Mouse (Mus musculus): ENCODE results near the gene Aven. TPM values are rescaled to one million over a fixed set of nuclear protein-coding genes. Genes with fewer than 3 reads are reported as not detected.

Gene Aven
- polyA plus RNA-seq, 1 experiment from 2014 or later = 3.5 TPM

GRCm38 (mm10) chr2:112561549-112561948 lies 68.8 kb downstream of the Aven start:
- WGBS = 87% methylated on average over 7 of the region's 7 CpGs
- no peaks in the 10 kb centered on the region for H3K9me3 ChIP-seq (replicated peaks; ENCODE audit: control insufficient read depth, low read length)
- ATAC-seq (ENCODE audit: insufficient read depth, low FRiP score) = no peak
- H3K4me2 ChIP-seq (ENCODE audit: low read depth, low read length) = no peak overlapping the region
- H3K27ac ChIP-seq (ENCODE audit: low read length) = no peak overlapping the region
- H3K27me3 ChIP-seq (ENCODE audit: control insufficient read depth, insufficient read depth, low read length) = no peaks in the 10 kb centered on the region
- no peak overlapping the region for H3K4me3 ChIP-seq (replicated peaks; ENCODE audit: low read length)
- no peaks in the 10 kb centered on the region for H3K4me1 ChIP-seq (ENCODE audit: control insufficient read depth, insufficient read depth, low read length)
- no peak overlapping the region for H3K9ac ChIP-seq (ENCODE audit: low read length)
- H3K36me3 ChIP-seq (ENCODE audit: control insufficient read depth, insufficient read depth, low read length) = no peaks in the 10 kb centered on the region

GRCm38 (mm10) chr2:112565060-112565459 lies 72.3 kb downstream of the Aven start:
- Histone ChIP-seq H3K4me1 (ENCODE audit: control insufficient read depth, insufficient read depth, low read length) (0 out of 2 replicates have a peak, but pooled peaks cover 2% of the 10 kb centered on the region), H3K36me3 (ENCODE audit: control insufficient read depth, insufficient read depth, low read length) (no peaks in the 10 kb centered on the region), H3K9me3 (replicated peaks; ENCODE audit: control insufficient read depth, low read length) (no peaks in the 10 kb centered on the region), H3K27ac (ENCODE audit: low read length) (no peak overlapping the region), H3K4me3 (replicated peaks; ENCODE audit: low read length) (no peak overlapping the region), H3K4me2 (ENCODE audit: low read depth, low read length) (no peak overlapping the region), H3K27me3 (ENCODE audit: control insufficient read depth, insufficient read depth, low read length) (no peaks in the 10 kb centered on the region), H3K9ac (ENCODE audit: low read length) (no peak overlapping the region)
- no peak for ATAC-seq (ENCODE audit: insufficient read depth, low FRiP score)
- 100% methylated on average over 1 of the region's 1 CpGs for WGBS

- ATAC-seq (ENCODE audit: insufficient read depth, low FRiP score) = peak; percentile 21; the same call in 1 of the 2 replicates
- no peaks in the 10 kb centered on the region for H3K27me3 ChIP-seq (ENCODE audit: control insufficient read depth, insufficient read depth, low read length)
- 70% methylated on average over 4 of the region's 4 CpGs for WGBS
These were observed 73.7 kb downstream of the Aven start for GRCm38 (mm10) chr2:112566290-112567085.

GRCm38 (mm10) chr2:112567786-112568185 lies 75.0 kb downstream of the Aven start:
- H3K27ac ChIP-seq (ENCODE audit: low read length) = no peak overlapping the region
- no peak overlapping the region for H3K4me3 ChIP-seq (replicated peaks; ENCODE audit: low read length)
- H3K27me3 ChIP-seq (ENCODE audit: control insufficient read depth, insufficient read depth, low read length) = no peaks in the 10 kb centered on the region
- H3K4me2 ChIP-seq (ENCODE audit: low read depth, low read length) = no peak overlapping the region
- no peak overlapping the region for H3K9ac ChIP-seq (ENCODE audit: low read length)
- 75% methylated on average over 4 of the region's 4 CpGs for WGBS
- no peaks in the 10 kb centered on the region for H3K36me3 ChIP-seq (ENCODE audit: control insufficient read depth, insufficient read depth, low read length)
- 0 out of 2 replicates have a peak, but pooled peaks cover 2% of the 10 kb centered on the region for H3K4me1 ChIP-seq (ENCODE audit: control insufficient read depth, insufficient read depth, low read length)
- no peaks in the 10 kb centered on the region for H3K9me3 ChIP-seq (replicated peaks; ENCODE audit: control insufficient read depth, low read length)
- ATAC-seq (ENCODE audit: insufficient read depth, low FRiP score) = no peak

More at GRCm38 (mm10) chr2:112566290-112567085, 73.7 kb downstream of the Aven start:
- H3K4me3 ChIP-seq (replicated peaks; ENCODE audit: low read length) = no peak overlapping the region
- no peak overlapping the region for H3K27ac ChIP-seq (ENCODE audit: low read length)
- no peaks in the 10 kb centered on the region for H3K9me3 ChIP-seq (replicated peaks; ENCODE audit: control insufficient read depth, low read length)
- no peak overlapping the region for H3K4me2 ChIP-seq (ENCODE audit: low read depth, low read length)
- no peaks in the 10 kb centered on the region for H3K36me3 ChIP-seq (ENCODE audit: control insufficient read depth, insufficient read depth, low read length)
- H3K9ac ChIP-seq (ENCODE audit: low read length) = no peak overlapping the region
- 0 out of 2 replicates have a peak, but pooled peaks cover 2% of the 10 kb centered on the region for H3K4me1 ChIP-seq (ENCODE audit: control insufficient read depth, insufficient read depth, low read length)

- Histone ChIP-seq H3K4me2 (ENCODE audit: low read depth, low read length) (no peak overlapping the region), H3K27me3 (ENCODE audit: control insufficient read depth, insufficient read depth, low read length) (no peaks in the 10 kb centered on the region), H3K36me3 (ENCODE audit: control insufficient read depth, insufficient read depth, low read length) (no peaks in the 10 kb centered on the region), H3K4me3 (replicated peaks; ENCODE audit: low read length) (no peak overlapping the region), H3K9me3 (replicated peaks; ENCODE audit: control insufficient read depth, low read length) (no peaks in the 10 kb centered on the region), H3K4me1 (ENCODE audit: control insufficient read depth, insufficient read depth, low read length) (no peaks in the 10 kb centered on the region), H3K9ac (ENCODE audit: low read length) (no peak overlapping the region), H3K27ac (ENCODE audit: low read length) (no peak overlapping the region)
- ATAC-seq (ENCODE audit: insufficient read depth, low FRiP score) = no peak
- 73% methylated on average over 7 of the region's 7 CpGs for WGBS
These were observed 98.2 kb downstream of the Aven start for GRCm38 (mm10) chr2:112590985-112591384.

- WGBS = 61% methylated on average over 6 of the region's 6 CpGs
These were observed 98.7 kb downstream of the Aven start for GRCm38 (mm10) chr2:112591451-112591871.

GRCm38 (mm10) chr2:112593322-112593721 lies 100.6 kb downstream of the Aven start:
- 40% methylated on average over 2 of the region's 2 CpGs for WGBS
- no peak overlapping the region for H3K4me3 ChIP-seq (replicated peaks; ENCODE audit: low read length)
- H3K9me3 ChIP-seq (replicated peaks; ENCODE audit: control insufficient read depth, low read length) = no peaks in the 10 kb centered on the region
- H3K9ac ChIP-seq (ENCODE audit: low read length) = no peak overlapping the region
- no peak for ATAC-seq (ENCODE audit: insufficient read depth, low FRiP score)
- no peaks in the 10 kb centered on the region for H3K36me3 ChIP-seq (ENCODE audit: control insufficient read depth, insufficient read depth, low read length)
- H3K4me2 ChIP-seq (ENCODE audit: low read depth, low read length) = no peak overlapping the region
- no peaks in the 10 kb centered on the region for H3K4me1 ChIP-seq (ENCODE audit: control insufficient read depth, insufficient read depth, low read length)
- no peak overlapping the region for H3K27ac ChIP-seq (ENCODE audit: low read length)
- H3K27me3 ChIP-seq (ENCODE audit: control insufficient read depth, insufficient read depth, low read length) = no peaks in the 10 kb centered on the region

More at GRCm38 (mm10) chr2:112591451-112591871, 98.7 kb downstream of the Aven start:
- Histone ChIP-seq H3K4me3 (replicated peaks; ENCODE audit: low read length) (no peak overlapping the region), H3K4me1 (ENCODE audit: control insufficient read depth, insufficient read depth, low read length) (no peaks in the 10 kb centered on the region), H3K9ac (ENCODE audit: low read length) (no peak overlapping the region), H3K27me3 (ENCODE audit: control insufficient read depth, insufficient read depth, low read length) (no peaks in the 10 kb centered on the region), H3K4me2 (ENCODE audit: low read depth, low read length) (no peak overlapping the region), H3K9me3 (replicated peaks; ENCODE audit: control insufficient read depth, low read length) (no peaks in the 10 kb centered on the region), H3K36me3 (ENCODE audit: control insufficient read depth, insufficient read depth, low read length) (no peaks in the 10 kb centered on the region), H3K27ac (ENCODE audit: low read length) (no peak overlapping the region)
- no peak for ATAC-seq (ENCODE audit: insufficient read depth, low FRiP score)

GRCm38 (mm10) chr2:112593781-112594180 lies 101.0 kb downstream of the Aven start:
- no peak overlapping the region for H3K4me3 ChIP-seq (replicated peaks; ENCODE audit: low read length)
- no peak overlapping the region for H3K27ac ChIP-seq (ENCODE audit: low read length)
- H3K9me3 ChIP-seq (replicated peaks; ENCODE audit: control insufficient read depth, low read length) = no peaks in the 10 kb centered on the region
- H3K4me2 ChIP-seq (ENCODE audit: low read depth, low read length) = no peak overlapping the region
- no peak for ATAC-seq (ENCODE audit: insufficient read depth, low FRiP score)
- H3K36me3 ChIP-seq (ENCODE audit: control insufficient read depth, insufficient read depth, low read length) = no peaks in the 10 kb centered on the region
- H3K9ac ChIP-seq (ENCODE audit: low read length) = no peak overlapping the region
- 78% methylated on average over 2 of the region's 2 CpGs for WGBS
- H3K27me3 ChIP-seq (ENCODE audit: control insufficient read depth, insufficient read depth, low read length) = no peaks in the 10 kb centered on the region
- H3K4me1 ChIP-seq (ENCODE audit: control insufficient read depth, insufficient read depth, low read length) = no peaks in the 10 kb centered on the region

GRCm38 (mm10) chr2:112595807-112596206 lies 103.0 kb downstream of the Aven start:
- H3K27me3 ChIP-seq (ENCODE audit: control insufficient read depth, insufficient read depth, low read length) = no peaks in the 10 kb centered on the region
- no peak for ATAC-seq (ENCODE audit: insufficient read depth, low FRiP score)
- 70% methylated on average over 3 of the region's 3 CpGs for WGBS
- H3K9me3 ChIP-seq (replicated peaks; ENCODE audit: control insufficient read depth, low read length) = no peaks in the 10 kb centered on the region
- no peak overlapping the region for H3K9ac ChIP-seq (ENCODE audit: low read length)
- no peak overlapping the region for H3K4me2 ChIP-seq (ENCODE audit: low read depth, low read length)
- no peaks in the 10 kb centered on the region for H3K4me1 ChIP-seq (ENCODE audit: control insufficient read depth, insufficient read depth, low read length)
- no peaks in the 10 kb centered on the region for H3K36me3 ChIP-seq (ENCODE audit: control insufficient read depth, insufficient read depth, low read length)
- no peak overlapping the region for H3K27ac ChIP-seq (ENCODE audit: low read length)
- no peak overlapping the region for H3K4me3 ChIP-seq (replicated peaks; ENCODE audit: low read length)
